Mouse (Mus musculus): ENCODE measurements at regions not wholly inside any gene's neighbourhood (a gene's known extent, or its start where the extent isn't known, plus 50 kb on each side); places are given as distances from the start of the nearest gene placed in this dataset.

- H3K4me1 ChIP-seq (ENCODE audit: control insufficient read depth, insufficient read depth, low read length) = no peaks in the 10 kb centered on the region
- no peaks in the 10 kb centered on the region for H3K9me3 ChIP-seq (ENCODE audit: control insufficient read depth, low read depth, low read length)
- H3K36me3 ChIP-seq (ENCODE audit: control insufficient read depth, insufficient read depth, low read length) = no peaks in the 10 kb centered on the region
- no peak overlapping the region for H3K9ac ChIP-seq (replicated peaks; ENCODE audit: low read depth, low read length)
- H3K27ac ChIP-seq (ENCODE audit: low read length) = no peak overlapping the region
- no peak overlapping the region for H3K4me3 ChIP-seq (ENCODE audit: low read depth, low read length)
- no peaks in the 10 kb centered on the region for H3K27me3 ChIP-seq (ENCODE audit: control insufficient read depth, insufficient read depth, low read length)
- WGBS = 25% methylated on average over 4 of the region's 4 CpGs
- H3K4me2 ChIP-seq (replicated peaks; ENCODE audit: low read depth, low read length) = no peak overlapping the region
- no peak for ATAC-seq (ENCODE audit: insufficient number of reproducible peaks, insufficient read depth, low FRiP score, low read depth)
These were observed 1082.9 kb upstream of the Cited2 start for GRCm38 (mm10) chr10:16640136-16640535.

DNA sequence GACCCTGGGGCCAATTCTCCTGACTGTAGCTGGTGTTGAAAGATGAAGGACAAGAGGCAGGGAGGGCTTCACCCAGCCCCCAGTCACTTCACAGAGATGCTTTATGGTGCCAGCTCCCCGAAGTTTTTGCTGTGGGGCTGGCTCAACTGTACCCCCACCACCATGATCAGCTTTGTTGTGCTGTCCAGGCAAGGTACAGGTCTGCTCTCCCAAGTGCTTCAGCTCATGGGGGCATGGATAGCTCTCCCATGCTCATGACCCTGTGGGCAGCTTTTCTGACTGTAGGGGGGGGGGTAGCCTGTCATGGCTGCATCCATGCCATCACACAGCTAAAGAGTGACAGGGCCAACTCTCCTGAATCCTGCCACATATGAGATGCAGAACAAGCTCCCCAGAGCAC lies 1072.9 kb upstream of the Cited2 start:
- no peaks in the 10 kb centered on the region for H3K36me3 ChIP-seq (ENCODE audit: control insufficient read depth, insufficient read depth, low read length)
- no peaks in the 10 kb centered on the region for H3K27me3 ChIP-seq (ENCODE audit: control insufficient read depth, insufficient read depth, low read length)
- ATAC-seq (ENCODE audit: insufficient number of reproducible peaks, insufficient read depth, low FRiP score, low read depth) = no peak
- no peaks in the 10 kb centered on the region for H3K4me1 ChIP-seq (ENCODE audit: control insufficient read depth, insufficient read depth, low read length)
- no peak overlapping the region for H3K4me2 ChIP-seq (replicated peaks; ENCODE audit: low read depth, low read length)
- 67% methylated on average over 1 of the region's 1 CpGs for WGBS
- H3K27ac ChIP-seq (ENCODE audit: low read length) = no peak overlapping the region
- no peak overlapping the region for H3K4me3 ChIP-seq (ENCODE audit: low read depth, low read length)
- no peak overlapping the region for H3K9ac ChIP-seq (replicated peaks; ENCODE audit: low read depth, low read length)
- H3K9me3 ChIP-seq (ENCODE audit: control insufficient read depth, low read depth, low read length) = no peaks in the 10 kb centered on the region

- Histone ChIP-seq H3K4me1 (ENCODE audit: control insufficient read depth, insufficient read depth, low read length) (no peaks in the 10 kb centered on the region), H3K9me3 (ENCODE audit: control insufficient read depth, low read depth, low read length) (no peaks in the 10 kb centered on the region), H3K4me2 (replicated peaks; ENCODE audit: low read depth, low read length) (no peak overlapping the region), H3K9ac (replicated peaks; ENCODE audit: low read depth, low read length) (no peak overlapping the region), H3K27me3 (ENCODE audit: control insufficient read depth, insufficient read depth, low read length) (no peaks in the 10 kb centered on the region), H3K36me3 (ENCODE audit: control insufficient read depth, insufficient read depth, low read length) (no peaks in the 10 kb centered on the region), H3K4me3 (ENCODE audit: low read depth, low read length) (no peak overlapping the region), H3K27ac (ENCODE audit: low read length) (no peak overlapping the region)
- ATAC-seq (ENCODE audit: insufficient number of reproducible peaks, insufficient read depth, low FRiP score, low read depth) = no peak
- WGBS = 76% methylated on average over 4 of the region's 4 CpGs
These were observed 1070.6 kb upstream of the Cited2 start for GRCm38 (mm10) chr10:16652450-16652849.

GRCm38 (mm10) chr10:16664483-16664882 lies 1058.5 kb upstream of the Cited2 start:
- 23% methylated on average over 1 of the region's 1 CpGs for WGBS

DNA sequence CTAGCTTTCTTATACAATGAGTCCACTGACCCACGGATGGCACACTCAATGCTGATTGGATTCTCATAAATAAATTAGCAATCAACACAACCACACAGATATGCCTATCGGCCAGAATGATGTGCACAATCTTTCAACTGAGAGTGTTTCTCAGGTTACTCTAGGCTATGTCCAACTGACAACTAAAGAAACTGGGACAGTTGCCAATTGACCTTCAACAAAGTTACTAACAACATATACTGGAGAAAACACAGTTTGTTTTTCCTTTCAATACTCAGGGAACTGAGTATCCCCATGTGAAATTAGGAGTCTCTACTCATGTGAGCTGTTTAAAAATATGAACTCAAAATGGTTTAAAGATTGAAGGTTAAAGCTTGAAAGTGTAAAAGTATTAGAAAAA lies 1052.7 kb upstream of the Cited2 start:
- Histone ChIP-seq H3K36me3 (ENCODE audit: control insufficient read depth, insufficient read depth, low read length) (no peaks in the 10 kb centered on the region), H3K27ac (ENCODE audit: low read length) (no peak overlapping the region), H3K4me1 (ENCODE audit: control insufficient read depth, insufficient read depth, low read length) (no peaks in the 10 kb centered on the region), H3K27me3 (ENCODE audit: control insufficient read depth, insufficient read depth, low read length) (no peaks in the 10 kb centered on the region), H3K9me3 (ENCODE audit: control insufficient read depth, low read depth, low read length) (no peaks in the 10 kb centered on the region), H3K9ac (replicated peaks; ENCODE audit: low read depth, low read length) (no peak overlapping the region), H3K4me2 (replicated peaks; ENCODE audit: low read depth, low read length) (no peak overlapping the region), H3K4me3 (ENCODE audit: low read depth, low read length) (no peak overlapping the region)
- no peak for ATAC-seq (ENCODE audit: insufficient number of reproducible peaks, insufficient read depth, low FRiP score, low read depth)
- 71% methylated on average over 2 of the region's 2 CpGs for WGBS

More at GRCm38 (mm10) chr10:16664483-16664882, 1058.5 kb upstream of the Cited2 start:
- no peak overlapping the region for H3K4me3 ChIP-seq (ENCODE audit: low read depth, low read length)
- no peak overlapping the region for H3K4me2 ChIP-seq (replicated peaks; ENCODE audit: low read depth, low read length)
- H3K9ac ChIP-seq (replicated peaks; ENCODE audit: low read depth, low read length) = no peak overlapping the region
- no peaks in the 10 kb centered on the region for H3K4me1 ChIP-seq (ENCODE audit: control insufficient read depth, insufficient read depth, low read length)
- H3K36me3 ChIP-seq (ENCODE audit: control insufficient read depth, insufficient read depth, low read length) = no peaks in the 10 kb centered on the region
- H3K27ac ChIP-seq (ENCODE audit: low read length) = no peak overlapping the region
- H3K9me3 ChIP-seq (ENCODE audit: control insufficient read depth, low read depth, low read length) = no peaks in the 10 kb centered on the region
- no peaks in the 10 kb centered on the region for H3K27me3 ChIP-seq (ENCODE audit: control insufficient read depth, insufficient read depth, low read length)
- ATAC-seq (ENCODE audit: insufficient number of reproducible peaks, insufficient read depth, low FRiP score, low read depth) = no peak

DNA sequence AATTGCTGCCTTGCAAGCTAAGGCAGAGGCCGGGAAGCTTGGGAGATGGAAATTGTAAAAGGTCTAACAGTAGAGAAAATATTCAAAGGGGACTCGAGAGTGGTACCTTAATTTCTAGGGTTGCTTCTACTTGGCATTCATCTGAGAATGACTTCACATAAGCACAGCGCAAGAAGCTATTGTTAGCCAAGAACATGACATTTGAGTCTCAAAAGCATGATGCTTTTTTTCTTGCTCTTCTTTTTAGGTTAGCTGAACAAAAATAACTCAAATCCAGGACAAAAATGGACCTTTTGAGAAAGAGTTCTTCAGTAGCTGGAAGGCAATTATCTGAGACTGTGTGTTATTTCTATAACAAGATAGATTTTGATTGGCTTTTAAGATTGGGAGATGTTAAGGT lies 1042.0 kb upstream of the Cited2 start:
- Histone ChIP-seq H3K4me1 (ENCODE audit: control insufficient read depth, insufficient read depth, low read length) (no peaks in the 10 kb centered on the region), H3K9me3 (ENCODE audit: control insufficient read depth, low read depth, low read length) (no peaks in the 10 kb centered on the region), H3K36me3 (ENCODE audit: control insufficient read depth, insufficient read depth, low read length) (no peaks in the 10 kb centered on the region), H3K27me3 (ENCODE audit: control insufficient read depth, insufficient read depth, low read length) (no peaks in the 10 kb centered on the region), H3K9ac (replicated peaks; ENCODE audit: low read depth, low read length) (no peak overlapping the region), H3K4me2 (replicated peaks; ENCODE audit: low read depth, low read length) (no peak overlapping the region), H3K4me3 (ENCODE audit: low read depth, low read length) (no peak overlapping the region), H3K27ac (ENCODE audit: low read length) (no peak overlapping the region)
- no peak for ATAC-seq (ENCODE audit: insufficient number of reproducible peaks, insufficient read depth, low FRiP score, low read depth)
- WGBS = 91% methylated on average over 3 of the region's 3 CpGs

DNA sequence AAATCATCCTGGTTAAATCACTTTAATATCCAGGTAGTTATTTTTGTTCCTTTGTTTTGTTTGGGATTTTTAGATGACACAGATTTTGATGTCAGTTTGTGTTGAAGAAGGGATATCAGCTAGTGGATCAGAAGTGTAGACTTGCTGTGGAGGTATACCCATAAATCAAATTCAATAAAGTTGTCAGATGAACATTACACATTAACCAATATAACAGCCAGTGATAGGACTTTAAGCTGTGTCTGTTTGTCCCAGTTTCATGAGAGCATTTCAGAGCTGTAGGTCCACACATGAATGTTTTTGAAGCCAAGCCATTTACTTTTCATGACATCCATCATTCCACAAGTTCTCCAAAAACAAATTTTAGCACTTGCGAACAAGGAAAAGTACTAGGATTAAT lies 1037.7 kb upstream of the Cited2 start:
- no peak overlapping the region for H3K27ac ChIP-seq (ENCODE audit: low read length)
- no peak overlapping the region for H3K9ac ChIP-seq (replicated peaks; ENCODE audit: low read depth, low read length)
- no peaks in the 10 kb centered on the region for H3K36me3 ChIP-seq (ENCODE audit: control insufficient read depth, insufficient read depth, low read length)
- H3K4me3 ChIP-seq (ENCODE audit: low read depth, low read length) = no peak overlapping the region
- WGBS = 85% methylated on average over 1 of the region's 1 CpGs
- no peaks in the 10 kb centered on the region for H3K9me3 ChIP-seq (ENCODE audit: control insufficient read depth, low read depth, low read length)
- no peak for ATAC-seq (ENCODE audit: insufficient number of reproducible peaks, insufficient read depth, low FRiP score, low read depth)
- H3K27me3 ChIP-seq (ENCODE audit: control insufficient read depth, insufficient read depth, low read length) = no peaks in the 10 kb centered on the region
- no peaks in the 10 kb centered on the region for H3K4me1 ChIP-seq (ENCODE audit: control insufficient read depth, insufficient read depth, low read length)
- H3K4me2 ChIP-seq (replicated peaks; ENCODE audit: low read depth, low read length) = no peak overlapping the region

- Histone ChIP-seq H3K4me2 (replicated peaks; ENCODE audit: low read depth, low read length) (no peak overlapping the region), H3K27ac (ENCODE audit: low read length) (no peak overlapping the region), H3K27me3 (ENCODE audit: control insufficient read depth, insufficient read depth, low read length) (no peaks in the 10 kb centered on the region), H3K9me3 (ENCODE audit: control insufficient read depth, low read depth, low read length) (no peaks in the 10 kb centered on the region), H3K4me1 (ENCODE audit: control insufficient read depth, insufficient read depth, low read length) (no peaks in the 10 kb centered on the region), H3K36me3 (ENCODE audit: control insufficient read depth, insufficient read depth, low read length) (no peaks in the 10 kb centered on the region), H3K9ac (replicated peaks; ENCODE audit: low read depth, low read length) (no peak overlapping the region), H3K4me3 (ENCODE audit: low read depth, low read length) (no peak overlapping the region)
- WGBS = 71% methylated on average over 2 of the region's 2 CpGs
- no peak for ATAC-seq (ENCODE audit: insufficient number of reproducible peaks, insufficient read depth, low FRiP score, low read depth)
These were observed 1016.0 kb upstream of the Cited2 start for GRCm38 (mm10) chr10:16706976-16707375.

- Histone ChIP-seq H3K9ac (replicated peaks; ENCODE audit: low read depth, low read length) (no peak overlapping the region), H3K36me3 (ENCODE audit: control insufficient read depth, insufficient read depth, low read length) (no peaks in the 10 kb centered on the region), H3K27me3 (ENCODE audit: control insufficient read depth, insufficient read depth, low read length) (no peaks in the 10 kb centered on the region), H3K9me3 (ENCODE audit: control insufficient read depth, low read depth, low read length) (no peaks in the 10 kb centered on the region), H3K27ac (ENCODE audit: low read length) (no peak overlapping the region), H3K4me1 (ENCODE audit: control insufficient read depth, insufficient read depth, low read length) (0 out of 2 replicates have a peak, but pooled peaks cover 4% of the 10 kb centered on the region), H3K4me2 (replicated peaks; ENCODE audit: low read depth, low read length) (no peak overlapping the region), H3K4me3 (ENCODE audit: low read depth, low read length) (no peak overlapping the region)
- ATAC-seq (ENCODE audit: insufficient number of reproducible peaks, insufficient read depth, low FRiP score, low read depth) = no peak
- WGBS = 25% methylated on average over 3 of the region's 3 CpGs
These were observed 1009.9 kb upstream of the Cited2 start for GRCm38 (mm10) chr10:16713143-16713542.

All from stomach, embryonic 14.5 days (tissue).